Mouse (Mus musculus) liver (tissue): ENCODE data around the gene 5530401A14Rik.

Experiments
- DNase-seq: peaks from one replicate; pipeline ENCODE4 v3.0.0-alpha.2; 2020; ENCODE audit warnings: mixed read lengths

5530401A14Rik gene

GRCm38 (mm10) chr11:81940988-81941387 is 80.5 kb downstream of the 5530401A14Rik start:
- DNase-seq, result no peak

GRCm38 (mm10) chr11:81942167-81942566 is 81.7 kb downstream of the 5530401A14Rik start:
- DNase-seq, result no peak
